Mouse (Mus musculus) erythroblast, embryonic 14.5 days (primary cell): ENCODE results near the gene Scaf1.

Source experiments
- GATA1 ChIP-seq: IDR thresholded peaks from 2 replicates; pipeline ENCODE4 v1.6.1; 2012; ENCODE audit warnings: low read length, inconsistent platforms, mixed read lengths
- TAL1 ChIP-seq: IDR thresholded peaks from 3 replicates; pipeline ENCODE4 v1.6.1; 2012; ENCODE audit warnings: low read length, inconsistent platforms, mixed read lengths

GRCm38 (mm10) chr7:45027761-45028160 lies 11.6 kb upstream of the Scaf1 start:
- TF ChIP-seq GATA1 (no peak), TAL1 (no peak)
